Mouse (Mus musculus): ENCODE measurements around the gene Lcn4.

Gene Lcn4

DNA sequence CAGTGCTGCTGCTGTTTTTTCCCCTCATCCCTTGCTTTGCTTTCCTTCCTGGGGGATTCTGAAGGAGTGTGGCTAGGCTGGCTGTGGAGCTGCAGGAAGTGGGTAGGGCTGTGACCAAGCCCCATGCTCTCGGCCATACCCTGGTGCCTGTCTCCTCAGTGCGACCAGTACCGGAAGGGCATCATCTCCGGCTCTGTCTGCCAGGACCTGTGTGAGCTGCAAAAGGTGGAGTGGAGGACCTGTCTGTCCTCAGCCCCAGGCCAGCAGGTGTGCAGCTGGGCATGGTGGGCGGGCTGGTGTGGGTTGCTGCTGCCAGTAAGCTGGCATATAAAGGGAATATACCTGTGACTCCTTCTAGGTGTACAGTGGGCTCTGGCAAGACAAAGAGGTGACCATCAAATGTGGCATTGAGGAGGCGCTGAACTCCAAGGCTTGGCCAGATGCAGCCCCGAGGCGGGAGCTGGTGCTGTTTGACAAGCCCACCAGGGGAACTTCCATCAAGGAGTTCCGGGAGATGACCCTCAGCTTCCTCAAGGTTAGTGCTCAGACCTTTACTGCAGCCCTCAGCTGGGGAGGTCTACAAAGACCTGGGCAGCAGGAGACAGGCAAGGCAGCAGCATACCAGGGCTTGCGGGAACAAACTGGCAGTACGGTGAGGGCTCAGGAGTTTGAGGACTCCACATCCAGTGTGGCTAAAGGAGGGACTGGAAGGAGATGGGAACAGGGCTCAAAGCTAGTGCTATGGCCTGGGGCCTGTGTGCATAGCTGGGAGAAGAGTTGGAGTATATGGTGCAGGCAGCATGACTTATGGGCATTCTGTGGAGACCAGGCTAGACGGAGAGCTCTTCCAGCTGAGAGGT lies 36.2 kb downstream of the Lcn4 start:
- DNase-seq (ENCODE audit: low spot score) = no peak

DNA sequence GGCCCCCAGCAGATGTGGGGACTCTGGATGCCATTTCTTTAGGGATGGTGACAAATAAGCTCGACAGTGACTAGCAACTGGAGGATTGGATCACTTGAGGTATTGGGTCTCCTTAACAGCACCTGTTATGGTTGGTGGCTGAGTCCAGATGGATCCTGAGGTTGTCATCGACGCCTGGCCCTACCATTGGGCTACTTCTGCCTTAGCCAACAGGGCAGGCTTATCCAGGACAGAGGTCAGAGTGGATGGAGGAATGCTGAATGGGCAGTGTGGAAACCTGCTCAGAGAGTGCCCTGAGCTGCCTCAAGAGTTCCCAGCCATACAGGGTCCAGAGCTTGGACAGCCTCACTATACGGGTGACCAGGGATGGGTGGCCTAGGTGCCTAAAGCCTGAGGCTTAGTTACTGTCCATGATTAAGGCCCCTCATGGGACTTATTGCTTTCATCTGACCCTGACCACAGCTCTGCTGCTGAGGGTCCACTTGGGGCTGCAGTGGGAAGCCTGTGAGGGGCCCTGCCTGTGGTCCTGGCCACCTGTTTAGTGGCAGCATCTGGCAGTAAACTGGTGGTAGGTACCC lies 37.0 kb downstream of the Lcn4 start:
- no peak for DNase-seq (ENCODE audit: low spot score)

GRCm38 (mm10) chr2:26632541-26633395 lies 38.3 kb downstream of the Lcn4 start:
- no peak for DNase-seq (ENCODE audit: low spot score)

DNA sequence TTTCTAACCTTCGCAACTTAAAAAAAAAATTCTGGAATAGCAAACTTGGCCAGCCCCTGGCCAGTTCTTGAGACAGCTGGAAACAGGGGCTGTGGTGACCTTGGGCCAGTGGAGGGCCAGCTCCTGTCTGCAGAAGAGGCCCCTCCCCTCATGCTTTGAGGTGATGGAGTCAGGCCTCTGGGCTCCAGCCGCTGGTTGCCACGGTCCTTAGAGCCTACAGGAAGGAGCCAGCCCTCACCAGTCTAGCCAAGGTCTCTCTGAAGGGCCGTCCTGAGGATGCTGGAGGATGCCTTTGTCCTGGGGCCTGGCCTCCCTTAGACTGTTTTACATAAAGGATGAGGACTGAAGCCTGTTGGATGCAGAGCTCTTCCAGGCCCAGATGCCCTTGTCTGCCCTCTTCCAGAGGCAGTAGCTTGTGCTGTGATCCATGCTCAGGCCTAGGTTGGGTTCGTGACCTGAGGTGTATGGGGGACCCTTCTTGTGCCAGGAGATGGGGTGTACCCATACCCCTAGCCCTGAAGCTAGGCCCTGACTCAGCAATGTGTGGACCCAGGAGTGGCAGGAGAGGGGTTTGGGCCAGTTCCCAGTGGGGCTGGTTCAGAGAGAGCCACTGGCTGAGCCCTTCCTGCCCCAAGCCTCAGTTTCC lies 42.2 kb downstream of the Lcn4 start:
- DNase-seq (ENCODE audit: low spot score) = no peak

DNA sequence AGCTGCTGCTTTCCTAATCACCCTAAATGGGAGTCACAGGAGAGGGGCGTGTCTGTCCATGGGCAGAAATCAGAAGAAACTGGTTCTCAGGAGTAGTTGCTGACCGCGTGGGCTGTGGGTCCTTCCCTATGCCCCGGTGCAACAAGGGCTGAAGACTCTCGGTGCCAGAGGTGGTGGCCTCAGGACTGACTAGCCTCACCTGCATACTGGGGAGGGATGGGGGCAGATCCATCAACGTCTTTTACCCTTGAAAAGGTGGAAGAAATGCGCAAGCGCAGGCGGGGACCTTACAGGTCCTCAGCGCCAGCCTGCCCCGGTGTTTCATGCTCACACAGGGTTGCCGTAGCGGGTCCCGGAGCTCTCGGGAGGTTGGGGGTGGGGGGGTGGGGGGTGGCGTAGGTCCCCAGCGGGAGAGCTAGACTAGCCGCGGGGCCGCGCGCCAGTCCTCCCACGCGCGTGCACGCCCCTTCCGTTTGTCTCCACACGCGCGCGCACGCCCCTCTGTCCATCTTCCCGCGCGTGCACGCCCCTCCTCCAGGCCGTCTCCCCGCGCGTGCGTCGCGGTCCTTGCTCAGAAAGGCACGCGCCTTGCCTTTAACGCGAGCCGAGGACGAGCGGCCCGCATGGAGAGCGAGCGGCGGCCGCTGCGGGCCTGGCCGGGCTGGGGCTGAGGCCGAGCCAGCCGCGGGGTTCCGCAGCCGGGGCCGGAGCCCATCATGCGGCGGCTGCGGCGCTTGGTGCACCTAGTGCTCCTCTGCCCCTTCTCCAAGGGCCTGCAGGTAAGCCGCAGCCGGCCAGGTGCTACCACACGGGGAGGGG lies 43.0 kb downstream of the Lcn4 start, which contains the start of gene Fam69b:
Fam69b (plus strand) TSS at position 537 of the 819 bp plus-strand sequence.
- peak; percentile 89 for DNase-seq (ENCODE audit: low spot score)

- no peak for DNase-seq (ENCODE audit: low spot score)
Observed at GRCm38 (mm10) chr2:26626081-26626480, 45.0 kb downstream of the Lcn4 start.

DNA sequence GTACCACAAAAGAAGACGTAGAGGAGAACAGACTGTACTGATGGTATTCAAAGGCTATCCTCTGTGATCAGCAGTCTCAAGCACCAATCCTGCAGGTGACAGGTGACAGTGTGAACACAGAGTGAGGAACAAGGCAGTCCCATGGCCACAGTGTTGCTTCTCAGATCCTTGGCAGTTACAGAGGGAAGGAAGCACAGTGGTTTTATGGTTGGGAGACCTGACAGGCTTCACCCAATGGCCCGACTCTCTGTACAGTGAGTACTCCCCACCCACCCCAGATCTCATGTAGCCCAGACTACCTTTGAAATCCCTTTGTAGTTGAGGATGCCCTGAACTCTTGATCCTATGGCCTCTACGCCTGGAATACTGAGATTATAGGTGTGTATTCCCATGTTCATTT lies 45.7 kb downstream of the Lcn4 start:
- DNase-seq (ENCODE audit: low spot score) = no peak

DNA sequence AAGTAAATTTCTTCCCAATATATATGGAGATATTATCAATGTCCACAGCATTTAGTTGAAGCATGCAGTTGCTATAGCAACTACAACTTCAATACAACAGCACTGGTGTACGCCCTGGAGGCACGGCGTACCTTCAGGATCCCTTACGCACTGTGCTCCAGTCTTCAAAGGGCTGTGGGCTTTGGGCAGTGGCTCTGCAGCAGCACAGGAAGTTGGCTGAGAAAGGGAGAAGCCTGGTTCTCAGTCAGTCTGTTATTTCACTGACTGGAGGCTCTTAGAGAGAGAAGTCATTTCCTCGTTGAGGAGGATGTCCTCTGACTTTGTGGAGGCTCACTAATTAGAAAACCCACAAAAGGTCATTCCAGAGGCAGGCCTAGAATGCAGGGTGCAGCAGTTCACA lies 48.1 kb downstream of the Lcn4 start:
- DNase-seq (ENCODE audit: low spot score) = no peak

GRCm38 (mm10) chr2:26621246-26621645 lies 49.8 kb downstream of the Lcn4 start:
- DNase-seq (ENCODE audit: low spot score) = no peak

- no peak for DNase-seq (ENCODE audit: low spot score)
Observed at GRCm38 (mm10) chr2:26617928-26618327, 53.2 kb downstream of the Lcn4 start.
